Mouse (Mus musculus) CH12.LX (cell line): ENCODE measurements around the gene Cnksr1.

Experiments
- CTCF ChIP-seq, 2 experiments: IDR thresholded peaks in 1 of 2; conservative IDR thresholded peaks in 1 of 2; 2 replicates each; pipeline ENCODE4 v1.5.1; 2011 to 2012; ENCODE audit warnings: low read depth in 2 of 2, low read length in 2 of 2, improper control_type of control experiment in 1 of 2, inconsistent platforms in 1 of 2, mild to moderate bottlenecking in 1 of 2, moderate library complexity in 1 of 2
- EP300 ChIP-seq: IDR thresholded peaks from 2 replicates; pipeline ENCODE4 v1.6.1; 2011; ENCODE audit warnings: low read length, improper control_type of control experiment
- GABPA ChIP-seq: IDR thresholded peaks from 2 replicates; pipeline ENCODE4 v1.6.1; 2012; ENCODE audit warnings: low read depth, low read length, improper control_type of control experiment, inconsistent platforms; ENCODE audit not compliant: insufficient replicate concordance
- HCFC1 ChIP-seq: IDR thresholded peaks from 2 replicates; pipeline ENCODE4 v1.6.1; 2012; ENCODE audit warnings: low read depth, mild to moderate bottlenecking, inconsistent platforms, low read length, improper control_type of control experiment
- KAT2A ChIP-seq: IDR thresholded peaks from 2 replicates; pipeline ENCODE4 v1.6.1; 2012; ENCODE audit warnings: low read length, improper control_type of control experiment, inconsistent platforms; ENCODE audit not compliant: insufficient replicate concordance
- MAFK ChIP-seq: IDR thresholded peaks from 2 replicates; pipeline ENCODE4 v1.6.1; 2011; ENCODE audit warnings: low read length, improper control_type of control experiment; ENCODE audit not compliant: insufficient replicate concordance
- MAZ ChIP-seq: IDR thresholded peaks from 2 replicates; pipeline ENCODE4 v1.6.1; 2012; ENCODE audit warnings: low read depth, mild to moderate bottlenecking, inconsistent platforms, low read length, improper control_type of control experiment, moderate library complexity
- MXI1 ChIP-seq: IDR thresholded peaks from 2 replicates; pipeline ENCODE4 v1.6.1; 2011; ENCODE audit warnings: mild to moderate bottlenecking, low read depth, low read length, improper control_type of control experiment
- NRF1 ChIP-seq: IDR thresholded peaks from 2 replicates; pipeline ENCODE4 v1.6.1; 2014; ENCODE audit warnings: low read depth, mild to moderate bottlenecking, inconsistent platforms, low read length, improper control_type of control experiment, moderate library complexity
- POLR2A ChIP-seq: IDR thresholded peaks from 2 replicates; pipeline ENCODE4 v1.6.1; 2011; ENCODE audit warnings: low read depth, mild to moderate bottlenecking, improper control_type of control experiment, low read length
- SMC3 ChIP-seq: IDR thresholded peaks from 2 replicates; pipeline ENCODE4 v1.6.1; 2011; ENCODE audit warnings: low read depth, low read length, improper control_type of control experiment
- TBP ChIP-seq: conservative IDR thresholded peaks from 2 replicates; pipeline ENCODE4 v1.6.1; 2011; ENCODE audit warnings: low read depth, low read length, improper control_type of control experiment
- TCF12 ChIP-seq: IDR thresholded peaks from 2 replicates; pipeline ENCODE4 v1.6.1; 2014; ENCODE audit warnings: low read depth, mild to moderate bottlenecking, inconsistent platforms, low read length, improper control_type of control experiment
- ZMIZ1 ChIP-seq: IDR thresholded peaks from 2 replicates; pipeline ENCODE4 v1.6.1; 2012; ENCODE audit warnings: low read depth, mild to moderate bottlenecking, inconsistent platforms, low read length, improper control_type of control experiment

- TF ChIP-seq CTCF (conservative IDR thresholded peaks at IDR 0.05 in 1 of 2, IDR thresholded peaks at IDR 0.05 in 1 of 2; ENCODE audit: low read depth in 2 of 2, low read length in 2 of 2) (no peak), HCFC1 (no peak), TBP (no peak), POLR2A (no peak), MAFK (no peak), SMC3 (no peak), GABPA (no peak), EP300 (no peak), TCF12 (no peak), MAZ (no peak), KAT2A (no peak), NRF1 (no peak), MXI1 (no peak), ZMIZ1 (no peak)
Measured at GRCm38 (mm10) chr4:134238279-134238651, at the start of gene Cnksr1.
